Mouse (Mus musculus) liver, embryonic 16.5 days (tissue): Measurements from ENCODE around the gene Syt7. TPM values are rescaled to one million over a fixed set of nuclear protein-coding genes. Genes with fewer than 3 reads are reported as not detected.
A peak's percentile ranks its signal among the peaks of the same experiment; 100 is the strongest.

ENCODE experiments used
- ATAC-seq: fragments of 200-750 bp; cut with Nextera tagmentation; 2 replicates; pipeline ENCODE4 v1.8.0; 2017; ENCODE audit warnings: low read depth, mild to moderate bottlenecking, moderate number of reproducible peaks, moderate library complexity
- H3K27ac ChIP-seq: fragments of 300-500 bp; sonication (generic); 2 replicates; pipeline ENCODE4 v1.5.1; 2014; ENCODE audit warnings: mild to moderate bottlenecking, low read length
- H3K27me3 ChIP-seq: fragments of 300-500 bp; sonication (generic); 2 replicates; pipeline ENCODE4 v1.6.1; 2014; ENCODE audit warnings: low read depth, low read length, mixed read lengths; ENCODE audit not compliant: control insufficient read depth, insufficient read depth
- H3K36me3 ChIP-seq: fragments of 300-500 bp; sonication (generic); 2 replicates; pipeline ENCODE4 v1.6.1; 2014; ENCODE audit warnings: mild to moderate bottlenecking; ENCODE audit not compliant: control insufficient read depth, insufficient read depth
- H3K4me1 ChIP-seq: fragments of 300-500 bp; sonication (generic); 2 replicates; pipeline ENCODE4 v1.6.1; 2014; ENCODE audit warnings: low read depth, low read length, mixed read lengths; ENCODE audit not compliant: control insufficient read depth
- H3K4me2 ChIP-seq: fragments of 300-500 bp; sonication (generic); 2 replicates; pipeline ENCODE4 v1.6.1; 2014; ENCODE audit warnings: low read depth, low read length, mixed read lengths
- H3K4me3 ChIP-seq: fragments of 300-500 bp; sonication (generic); 2 replicates; pipeline ENCODE4 v1.5.1; 2014; ENCODE audit warnings: low read depth, mild to moderate bottlenecking, low read length
- H3K9ac ChIP-seq: fragments of 300-500 bp; sonication (generic); 2 replicates; pipeline ENCODE4 v1.6.1; 2014; ENCODE audit warnings: low read depth, low read length
- H3K9me3 ChIP-seq: fragments of 300-500 bp; sonication (generic); replicated peaks from 2 replicates; pipeline ENCODE4 v1.6.1; 2016; ENCODE audit warnings: low read length; ENCODE audit not compliant: control insufficient read depth
- WGBS: fragments of 180-500 bp; shearing (Covaris S2); extraction: QIAGEN DNeasy Blood & Tissue Kit; methylation state at CpG from one replicate; pipeline ENCODE4 v1.1.7; 2014; ENCODE audit not compliant: insufficient replicate concordance; 5-methylcytosine and 5-hydroxymethylcytosine counted together
- polyA plus RNA-seq: library from polyadenylated mRNA; unstranded; fragments of >200 nt; fragmentation: Nextera tagmentation; extraction: Ambion mirVana; gene quantifications from 2 replicates; pipeline ENCODE4 v1.2.1, GENCODE M21; 2015

Gene Syt7
- polyA plus RNA-seq, 1 experiment from 2014 or later = 0.39 TPM

DNA sequence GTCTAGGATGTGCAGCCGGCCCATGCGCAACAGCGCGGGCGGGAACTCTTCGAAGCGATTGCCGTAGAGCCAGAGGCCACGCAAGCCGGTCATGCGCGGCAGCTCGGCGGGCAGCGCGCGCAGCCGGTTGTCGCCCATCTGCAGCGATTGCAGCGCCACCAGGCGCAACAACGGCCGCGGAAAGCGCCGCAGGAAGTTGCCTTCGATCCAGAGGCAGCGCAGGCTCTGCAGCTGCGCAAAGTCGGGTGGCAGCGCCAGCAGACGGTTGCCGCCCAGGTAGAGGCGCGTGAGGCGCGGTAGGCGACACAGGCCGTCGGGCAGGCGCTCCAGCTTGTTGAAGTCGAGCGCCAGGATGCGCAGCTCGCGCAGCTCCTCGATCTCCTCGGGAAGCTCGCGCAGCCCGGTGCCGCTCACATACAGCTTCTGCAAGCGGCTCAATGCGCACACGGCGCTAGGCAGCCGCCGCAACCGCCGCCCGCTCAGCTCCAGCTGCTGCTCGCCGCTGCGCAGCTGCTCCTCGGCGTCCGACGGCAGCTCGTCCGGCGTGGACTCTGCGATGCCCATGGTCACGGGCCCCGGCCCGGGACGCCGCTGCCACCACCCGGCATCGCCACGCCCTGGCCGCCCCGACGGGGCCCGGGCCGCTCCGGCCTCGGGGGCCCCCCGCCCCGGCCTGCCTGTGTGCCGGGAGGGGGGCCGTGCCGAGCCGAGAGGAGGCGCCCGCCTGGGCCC, 68.0 kb downstream of the Syt7 start, which contains the start of gene Lrrc10b:
TSS of gene Lrrc10b (minus strand) at position 722 of the 732 bp plus-strand sequence.
- Histone ChIP-seq H3K27me3 (peaks cover 73% of the 10 kb centered on the region), H3K4me1 (no peaks in the 10 kb centered on the region; the same call in none of the 2 replicates), H3K36me3 (no peaks in the 10 kb centered on the region), H3K9me3 (no peaks in the 10 kb centered on the region), H3K4me2 (peak within 1 kb of the TSS; percentile 57), H3K9ac (no peak within 1 kb of the TSS; the same call in 1 of the 2 replicates), H3K27ac (no peak within 1 kb of the TSS), H3K4me3 (peak within 1 kb of the TSS; percentile 43)
- whole genome bisulfite sequencing = 2% methylated on average over 94 of the region's 96 CpGs
- peak; percentile 10; the same call in 1 of the 2 replicates for ATAC-seq

DNA sequence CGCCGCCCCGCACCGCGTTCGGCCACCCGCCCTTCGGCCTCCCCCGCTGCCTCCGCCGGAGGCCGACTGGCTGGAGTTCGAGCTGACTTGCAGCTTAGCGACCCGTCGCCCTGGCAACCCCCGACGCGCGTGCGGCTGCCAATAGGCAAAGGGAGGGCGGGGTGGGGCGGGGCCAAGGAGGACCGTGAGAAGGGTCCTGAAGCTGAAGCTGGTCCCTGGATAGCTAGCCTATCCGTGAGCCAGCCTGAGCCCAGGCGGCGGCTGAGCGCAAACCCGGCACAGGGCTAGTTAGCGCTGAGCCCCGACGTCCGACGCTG, 68.6 kb downstream of the Syt7 start:
- H3K36me3 ChIP-seq = no peaks in the 10 kb centered on the region
- H3K4me3 ChIP-seq = peak overlapping the region; percentile 43
- H3K27ac ChIP-seq = no peak overlapping the region
- under 1% methylated on average over 27 of the region's 34 CpGs for WGBS
- no peaks in the 10 kb centered on the region; the same call in none of the 2 replicates for H3K4me1 ChIP-seq
- ATAC-seq = peak; percentile 52
- H3K9me3 ChIP-seq = no peaks in the 10 kb centered on the region
- peaks cover 79% of the 10 kb centered on the region for H3K27me3 ChIP-seq
- H3K4me2 ChIP-seq = peak overlapping the region; percentile 57
- H3K9ac ChIP-seq = no peak overlapping the region

DNA sequence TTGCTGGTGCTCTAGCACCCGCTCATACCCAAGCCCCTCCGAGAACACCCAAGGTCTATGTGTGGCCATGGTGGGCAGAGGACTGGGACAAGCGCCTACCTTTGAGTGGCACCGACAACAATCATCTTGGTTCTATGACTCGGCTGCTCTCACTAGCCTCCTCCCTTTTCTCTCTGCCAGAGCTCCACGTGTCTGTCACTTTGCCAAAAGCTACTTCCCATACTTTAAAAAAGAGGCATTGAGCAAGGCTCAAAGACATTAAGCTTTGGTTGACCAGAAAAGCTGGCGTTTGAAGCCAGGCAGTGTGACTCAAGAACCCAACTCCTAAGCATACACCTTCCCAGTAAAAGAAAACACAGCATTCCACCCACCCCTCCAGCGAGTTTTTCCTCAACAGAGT, 69.2 kb downstream of the Syt7 start:
- Histone ChIP-seq H3K9ac (no peak overlapping the region), H3K36me3 (no peaks in the 10 kb centered on the region), H3K4me1 (no peaks in the 10 kb centered on the region; the same call in none of the 2 replicates), H3K27me3 (peaks cover 84% of the 10 kb centered on the region), H3K27ac (no peak overlapping the region), H3K9me3 (no peaks in the 10 kb centered on the region), H3K4me2 (no peak overlapping the region), H3K4me3 (no peak overlapping the region)
- WGBS = 17% methylated on average over 8 of the region's 8 CpGs
- ATAC-seq = no peak

DNA sequence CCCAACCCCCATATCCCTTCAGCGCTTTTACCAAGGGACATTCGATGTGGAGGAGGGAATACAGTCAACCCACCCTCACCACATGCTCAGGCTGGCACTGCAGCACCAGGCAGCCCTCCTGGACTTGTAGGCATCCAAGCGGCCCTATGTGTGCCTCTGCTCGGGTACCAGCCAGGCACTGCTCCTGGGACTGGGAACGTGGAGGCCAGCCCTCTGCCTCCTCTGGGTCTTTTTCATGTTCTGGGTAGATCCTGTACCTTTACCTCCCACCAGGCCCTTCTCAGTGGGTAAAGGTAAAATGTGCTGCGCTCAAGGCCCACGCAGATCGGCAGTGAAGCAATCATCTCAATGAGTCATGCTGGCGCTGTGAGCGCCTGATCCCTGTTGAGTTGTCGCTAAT, 71.0 kb downstream of the Syt7 start:
- ATAC-seq = no peak
- H3K4me2 ChIP-seq = no peak overlapping the region

DNA sequence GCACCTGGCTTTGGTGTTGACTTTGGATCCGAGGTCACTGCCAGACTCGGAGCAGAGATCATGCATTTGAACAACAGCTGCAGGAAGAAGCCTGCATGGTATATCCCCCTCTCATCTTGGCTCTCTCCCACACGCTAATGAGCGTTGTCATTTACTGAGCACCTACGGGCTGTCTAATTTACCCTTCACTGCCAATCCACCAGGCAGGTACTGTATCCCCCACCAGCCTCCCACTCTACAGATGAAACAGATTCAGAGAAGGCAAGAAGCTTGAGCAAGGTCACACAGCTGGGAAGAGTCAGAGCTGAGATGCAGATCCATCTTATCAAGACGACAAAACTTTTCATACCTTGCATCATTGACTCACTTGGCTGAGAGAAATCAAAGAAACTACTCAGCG, 72.7 kb downstream of the Syt7 start:
- no peak for ATAC-seq
- Histone ChIP-seq H3K27me3 (peaks cover 59% of the 10 kb centered on the region), H3K4me2 (no peak overlapping the region), H3K9ac (no peak overlapping the region), H3K4me3 (no peak overlapping the region), H3K9me3 (no peaks in the 10 kb centered on the region), H3K27ac (no peak overlapping the region), H3K4me1 (no peaks in the 10 kb centered on the region; the same call in none of the 2 replicates), H3K36me3 (no peaks in the 10 kb centered on the region)
- WGBS = 34% methylated on average over 7 of the region's 7 CpGs

More for the DNA sequence above, 71.0 kb downstream of the Syt7 start:
- H3K27me3 ChIP-seq = peaks cover 75% of the 10 kb centered on the region
- no peaks in the 10 kb centered on the region; the same call in none of the 2 replicates for H3K4me1 ChIP-seq
- no peak overlapping the region for H3K4me3 ChIP-seq
- H3K36me3 ChIP-seq = no peaks in the 10 kb centered on the region
- no peak overlapping the region for H3K9ac ChIP-seq
- no peak overlapping the region for H3K27ac ChIP-seq
- H3K9me3 ChIP-seq = no peaks in the 10 kb centered on the region
- WGBS = 43% methylated on average over 11 of the region's 11 CpGs

DNA sequence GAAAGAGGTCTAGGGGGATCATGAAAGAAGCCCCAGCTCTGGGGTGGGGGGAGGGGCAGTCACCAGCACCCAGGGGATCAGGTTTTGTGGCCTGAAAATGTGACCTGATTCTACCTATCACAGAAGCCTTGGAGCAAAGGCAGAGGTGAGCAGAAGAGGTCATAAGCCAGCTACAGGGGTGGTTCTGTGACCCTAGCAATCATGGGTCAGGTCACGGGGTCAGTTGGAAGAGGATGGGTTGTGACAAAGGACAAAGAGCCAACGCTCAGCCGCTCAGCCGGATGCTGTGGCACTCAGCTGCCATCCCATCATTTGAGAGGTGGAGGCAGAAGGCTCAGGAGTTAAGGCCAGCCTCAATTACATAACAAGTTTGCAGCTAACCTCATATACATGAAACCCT, 75.5 kb downstream of the Syt7 start:
- H3K4me2 ChIP-seq = no peak overlapping the region
- no peak overlapping the region for H3K27ac ChIP-seq
- no peaks in the 10 kb centered on the region for H3K36me3 ChIP-seq
- 23% methylated on average over 4 of the region's 4 CpGs for WGBS
- no peak for ATAC-seq
- no peaks in the 10 kb centered on the region for H3K9me3 ChIP-seq
- H3K4me3 ChIP-seq = no peak overlapping the region
- H3K27me3 ChIP-seq = peaks cover 30% of the 10 kb centered on the region
- no peaks in the 10 kb centered on the region for H3K4me1 ChIP-seq
- no peak overlapping the region for H3K9ac ChIP-seq

DNA sequence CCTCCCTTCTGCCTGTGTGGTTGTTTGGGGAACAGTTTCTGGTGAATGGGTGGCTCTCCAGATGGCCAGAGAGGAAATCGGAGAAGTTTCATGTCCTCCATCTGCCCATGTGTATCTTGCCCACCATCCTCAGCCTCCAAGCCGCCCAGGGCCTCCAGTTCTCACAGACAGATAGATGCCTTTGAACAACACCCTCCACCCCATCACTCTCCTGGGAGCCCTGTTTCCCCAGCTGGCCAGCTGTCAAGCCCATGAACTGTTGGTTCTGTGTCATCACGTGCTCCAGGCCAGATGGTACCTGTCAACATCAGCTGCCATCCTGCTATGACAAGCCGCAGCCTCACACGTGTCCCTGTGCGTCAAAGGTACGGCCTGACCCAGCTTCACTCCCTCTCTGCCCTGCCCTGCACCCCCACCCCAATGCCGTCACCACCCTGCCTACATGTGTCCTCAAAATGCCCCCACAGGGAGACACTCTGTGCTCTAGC, 80.3 kb downstream of the Syt7 start:
- 45% methylated on average over 8 of the region's 8 CpGs for WGBS
- H3K9me3 ChIP-seq = no peaks in the 10 kb centered on the region
- ATAC-seq = no peak; the same call in 1 of the 2 replicates
- H3K27me3 ChIP-seq = no peaks in the 10 kb centered on the region; the same call in 1 of the 2 replicates
- no peaks in the 10 kb centered on the region for H3K36me3 ChIP-seq
- no peak overlapping the region for H3K4me2 ChIP-seq
- no peak overlapping the region for H3K4me3 ChIP-seq
- no peak overlapping the region for H3K9ac ChIP-seq
- no peak overlapping the region for H3K27ac ChIP-seq
- no peaks in the 10 kb centered on the region for H3K4me1 ChIP-seq

DNA sequence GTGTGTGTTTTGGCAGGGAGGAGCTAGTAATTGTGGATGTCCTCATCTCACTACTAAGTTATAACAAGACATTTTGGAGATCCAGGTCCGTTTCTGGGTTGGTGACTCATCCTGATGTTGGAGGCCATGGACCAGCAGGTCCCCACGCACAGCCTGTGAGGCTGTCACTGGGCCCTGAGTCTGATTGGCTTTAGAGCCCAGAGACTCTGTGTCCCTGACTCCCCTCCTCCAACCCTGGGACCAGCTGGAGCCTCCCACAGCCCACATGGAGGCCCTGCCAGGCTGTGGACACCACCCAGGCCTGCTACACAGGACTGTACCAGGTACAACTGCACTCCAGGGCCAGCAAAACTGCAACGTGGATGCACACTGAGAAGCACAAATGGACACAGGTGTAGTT, 84.1 kb downstream of the Syt7 start:
- H3K4me3 ChIP-seq = no peak overlapping the region
- WGBS = 51% methylated on average over 3 of the region's 3 CpGs
- ATAC-seq = no peak
- H3K4me2 ChIP-seq = no peak overlapping the region
- no peaks in the 10 kb centered on the region for H3K27me3 ChIP-seq
- no peaks in the 10 kb centered on the region for H3K9me3 ChIP-seq
- H3K9ac ChIP-seq = no peak overlapping the region
- no peak overlapping the region for H3K27ac ChIP-seq
- no peaks in the 10 kb centered on the region for H3K36me3 ChIP-seq
- H3K4me1 ChIP-seq = no peaks in the 10 kb centered on the region

DNA sequence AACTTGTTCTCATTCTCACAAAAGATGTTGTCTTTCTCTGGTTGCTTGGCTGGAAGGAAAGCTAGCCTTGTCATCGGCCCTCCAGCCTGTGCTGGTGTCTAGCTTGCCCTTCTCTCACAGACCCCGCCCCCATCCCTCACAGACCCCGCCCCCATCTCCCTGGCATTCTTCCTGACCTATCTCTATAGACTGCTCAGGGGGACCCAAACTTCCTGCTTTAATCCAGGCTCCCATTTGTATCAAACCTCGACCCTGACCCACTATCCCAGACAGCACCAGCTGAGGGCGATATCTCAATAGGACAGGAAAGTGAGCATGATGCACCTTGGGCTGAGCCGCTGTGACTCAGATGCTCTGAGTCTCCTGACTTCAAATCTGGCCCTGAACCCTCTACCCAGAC, 84.9 kb downstream of the Syt7 start:
- Histone ChIP-seq H3K27ac (no peak overlapping the region), H3K9me3 (no peaks in the 10 kb centered on the region), H3K4me3 (no peak overlapping the region), H3K27me3 (no peaks in the 10 kb centered on the region), H3K36me3 (no peaks in the 10 kb centered on the region), H3K4me2 (no peak overlapping the region), H3K9ac (no peak overlapping the region), H3K4me1 (no peaks in the 10 kb centered on the region)
- ATAC-seq = no peak
- 21% methylated on average over 6 of the region's 6 CpGs for WGBS
